Mouse (Mus musculus): Measurements from ENCODE around the gene Miga1.
"Not testable (repeated sequence)": the region's sequence is repeated elsewhere in the genome, so short reads cannot be mapped to it uniquely, and the experiment has no call there.

The Miga1 gene

DNA sequence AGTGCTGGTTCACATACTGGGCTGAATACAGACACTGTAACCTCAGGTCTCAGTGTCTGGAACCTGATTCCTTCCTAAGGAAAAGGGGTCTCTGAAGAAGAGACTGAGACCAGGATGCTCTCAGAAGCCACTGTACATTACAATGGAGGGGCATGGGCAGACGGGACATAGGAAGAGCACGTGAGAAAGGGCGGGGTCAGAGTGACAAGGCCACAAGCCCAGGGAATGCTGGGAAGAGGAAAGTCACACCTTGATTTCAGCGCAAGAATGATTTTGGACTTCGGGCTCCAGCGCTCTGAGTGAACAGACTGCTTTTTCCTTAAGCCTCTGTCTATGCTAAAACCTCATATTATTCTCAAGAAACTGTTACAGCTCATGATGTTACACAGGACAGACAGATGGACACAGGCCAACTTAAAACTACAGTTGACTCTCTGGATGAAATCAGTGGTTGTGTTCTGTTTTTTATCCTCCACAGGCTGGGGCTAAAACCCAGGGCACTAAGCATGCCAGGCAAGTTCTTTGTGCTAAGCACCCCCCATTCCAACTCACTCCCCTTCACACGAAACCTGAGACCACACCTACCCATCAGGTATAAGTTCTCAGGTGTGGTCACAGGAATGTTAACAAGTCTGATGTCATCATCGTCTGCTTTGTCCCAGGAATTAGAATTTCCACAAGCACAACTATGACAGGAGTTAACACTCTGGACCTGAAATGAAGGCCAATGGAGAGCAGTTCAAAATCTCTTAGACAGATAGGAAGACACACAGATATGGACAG lies 18.3 kb downstream of the Miga1 start:
- no peak for DNase-seq (ENCODE audit: low spot score)

DNA sequence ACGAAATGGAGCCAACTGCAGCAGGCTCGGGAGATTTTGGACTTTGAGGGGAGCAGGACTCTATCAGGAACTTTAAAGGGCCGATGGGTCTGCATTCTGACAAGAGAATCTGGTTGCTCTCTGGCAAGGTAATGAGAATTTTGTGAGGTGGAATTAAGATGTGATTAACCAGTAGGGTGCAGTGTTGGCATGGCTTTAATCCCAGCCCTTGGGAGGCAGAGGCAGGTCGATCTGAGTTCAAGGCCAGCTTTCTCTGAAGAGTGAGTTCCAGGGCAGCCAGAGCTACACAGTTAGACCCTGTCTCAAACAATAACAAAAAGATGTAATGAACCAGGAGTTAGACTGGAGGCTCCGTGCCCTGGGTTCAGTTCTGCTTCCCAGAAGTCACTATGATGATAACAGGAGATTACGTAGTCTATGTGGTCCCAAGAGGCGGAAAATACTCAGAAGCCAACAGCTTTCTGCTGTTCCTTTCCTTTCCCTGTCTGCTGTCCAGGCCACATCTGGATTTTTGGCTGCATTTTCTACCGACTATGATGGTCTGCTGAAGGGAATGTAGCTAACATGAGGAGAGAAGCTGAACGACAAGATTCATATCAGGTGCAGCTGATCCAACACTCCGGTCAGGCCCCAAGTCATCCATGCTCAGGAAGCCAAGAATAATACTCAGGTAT lies 19.1 kb downstream of the Miga1 start:
- DNase-seq (ENCODE audit: low spot score), result no peak

DNA sequence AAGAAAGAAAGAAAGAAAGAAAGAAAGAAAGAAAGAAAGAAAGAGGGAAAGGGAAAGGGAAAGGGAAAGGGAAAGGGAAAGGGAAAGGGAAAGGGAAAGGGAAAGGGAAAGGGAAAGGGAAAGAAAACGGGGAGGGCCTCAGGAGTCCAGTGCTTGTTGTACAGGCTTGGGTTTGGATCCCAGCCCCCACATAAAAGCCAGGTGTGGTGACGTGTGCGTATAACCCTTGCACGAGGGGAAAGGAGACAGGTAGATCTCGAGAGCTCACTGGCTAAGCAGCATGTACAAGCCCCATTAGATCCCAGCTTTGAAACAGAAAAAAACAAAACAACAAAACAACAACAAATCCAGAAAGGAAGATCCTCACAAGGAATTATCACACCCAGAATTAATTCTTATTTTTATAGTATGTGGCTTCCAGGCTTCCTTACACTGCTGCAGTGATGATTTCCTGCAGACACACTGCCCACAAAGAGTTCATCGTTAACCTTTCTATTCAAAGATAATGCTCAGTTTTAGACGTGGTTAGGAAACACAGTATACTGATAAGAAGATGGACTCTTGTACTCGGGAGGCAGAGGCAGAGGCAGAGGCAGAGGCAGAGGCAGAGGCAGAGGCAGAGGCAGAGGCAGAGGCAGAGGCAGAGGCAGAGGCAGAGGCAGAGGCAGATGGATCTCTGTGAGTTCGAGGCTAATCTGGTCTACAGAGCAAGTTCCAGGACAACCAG lies 23.6 kb downstream of the Miga1 start:
- not testable (repeated sequence) for DNase-seq (ENCODE audit: low spot score)

DNA sequence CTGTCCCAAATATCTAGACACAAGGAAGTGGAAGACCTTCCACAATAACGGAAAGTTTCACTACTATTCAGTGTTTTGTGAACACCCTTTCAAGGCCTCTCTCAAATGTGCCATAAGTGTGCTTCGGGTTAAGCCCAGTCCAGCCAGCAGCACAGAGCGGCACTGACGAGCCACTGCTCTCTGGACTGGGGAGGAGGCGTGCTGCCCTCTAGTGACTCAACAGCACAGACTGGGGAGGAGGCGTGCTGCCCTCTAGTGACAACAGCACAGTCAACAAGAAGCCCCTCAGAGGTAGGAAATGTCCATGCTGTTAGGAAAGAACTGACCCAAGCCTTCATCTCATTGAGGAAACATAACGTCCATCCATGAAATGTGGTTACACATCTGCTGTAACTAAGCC lies 24.6 kb downstream of the Miga1 start:
- DNase-seq (ENCODE audit: low spot score), result peak; percentile 38

DNA sequence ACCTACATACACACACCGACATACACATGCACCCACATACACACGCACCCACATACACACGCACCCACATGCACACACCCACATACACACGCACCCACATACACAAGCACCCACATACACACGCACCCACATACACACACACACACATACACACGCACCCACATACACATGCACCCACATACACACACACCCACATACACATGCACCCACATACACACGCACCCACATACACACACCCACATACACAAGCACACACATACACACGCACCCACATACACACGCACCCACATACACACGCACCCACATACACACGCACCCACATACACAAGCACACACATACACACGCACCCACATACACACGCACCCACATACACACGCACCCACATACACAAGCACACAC lies 25.5 kb downstream of the Miga1 start:
- not testable (repeated sequence) for DNase-seq (ENCODE audit: low spot score)

DNA sequence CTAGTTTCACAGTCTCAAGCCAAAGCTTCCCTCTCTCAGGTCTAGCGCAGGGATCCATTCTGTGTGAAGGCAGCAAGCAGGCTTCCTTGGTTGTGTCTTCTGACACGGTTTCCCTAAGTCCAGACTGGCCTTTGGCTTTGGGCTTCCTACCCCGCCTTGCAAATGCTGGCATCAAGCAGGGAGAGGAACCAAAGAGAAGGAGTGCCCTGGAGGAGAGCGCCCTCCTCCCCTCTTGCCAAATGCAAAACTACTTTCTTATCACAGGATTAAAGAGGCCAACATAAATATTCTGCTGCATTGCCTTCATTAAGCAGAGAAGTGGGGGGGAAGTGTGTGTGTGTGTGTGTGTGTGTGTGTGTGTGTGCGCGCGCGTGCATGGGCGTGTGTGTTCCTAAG lies 31.0 kb downstream of the Miga1 start:
- DNase-seq (ENCODE audit: low spot score), result no peak

DNA sequence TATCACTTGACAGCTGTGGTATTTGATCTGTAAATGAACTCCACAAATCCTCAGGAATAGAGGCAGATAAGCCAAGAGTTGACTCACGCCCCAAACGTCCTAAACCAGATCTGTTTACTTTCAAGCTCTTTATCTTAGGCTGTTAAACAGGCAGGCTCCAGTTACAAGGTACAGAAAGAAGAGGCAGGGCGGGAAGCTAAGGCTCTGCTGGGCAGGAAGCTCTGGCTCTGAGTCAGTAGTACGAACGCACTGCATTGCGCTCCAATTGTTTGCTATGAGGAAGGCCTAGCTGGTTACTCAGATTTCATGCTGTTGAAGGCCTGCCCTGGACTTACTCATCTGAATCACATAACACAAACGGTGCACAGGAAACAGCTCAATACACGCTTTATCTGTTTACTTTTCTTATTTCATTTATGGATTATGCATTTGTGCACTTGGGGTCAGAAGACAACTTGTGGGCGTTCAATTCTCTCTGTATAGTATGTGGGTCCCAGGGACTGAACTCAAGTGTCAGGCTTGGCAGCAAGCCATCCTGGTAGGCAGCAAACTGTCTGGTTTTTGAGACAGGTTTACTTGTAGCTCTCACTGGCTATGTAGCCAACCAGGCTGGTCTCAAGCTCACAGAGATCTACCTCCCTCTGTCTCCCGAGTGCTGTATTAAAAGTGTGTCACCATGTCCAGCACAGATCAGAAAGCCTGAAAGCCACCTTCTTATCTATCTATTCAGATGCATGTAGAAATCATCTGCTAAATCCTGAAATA lies 31.5 kb downstream of the Miga1 start:
- no peak for DNase-seq (ENCODE audit: low spot score)

DNA sequence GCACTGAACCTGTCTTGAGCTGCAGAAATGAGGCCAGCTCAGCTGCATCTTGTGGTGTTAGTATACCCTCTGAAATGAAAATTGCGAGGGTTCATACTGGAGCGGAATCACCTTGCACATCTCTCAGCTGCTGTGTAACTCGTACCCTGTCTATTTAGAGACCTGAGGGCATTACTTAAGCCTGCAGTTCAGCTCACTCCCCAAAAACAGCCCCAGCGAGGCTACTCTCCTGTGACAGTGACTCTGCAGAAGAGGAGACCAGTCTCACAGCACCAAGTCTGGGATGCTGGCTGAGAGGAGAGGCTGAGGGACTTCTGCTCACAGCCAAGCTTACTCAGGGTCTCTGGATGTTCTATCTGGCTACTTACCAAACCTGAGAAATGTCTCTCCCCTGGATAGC lies 34.2 kb downstream of the Miga1 start:
- no peak for DNase-seq (ENCODE audit: low spot score)

DNA sequence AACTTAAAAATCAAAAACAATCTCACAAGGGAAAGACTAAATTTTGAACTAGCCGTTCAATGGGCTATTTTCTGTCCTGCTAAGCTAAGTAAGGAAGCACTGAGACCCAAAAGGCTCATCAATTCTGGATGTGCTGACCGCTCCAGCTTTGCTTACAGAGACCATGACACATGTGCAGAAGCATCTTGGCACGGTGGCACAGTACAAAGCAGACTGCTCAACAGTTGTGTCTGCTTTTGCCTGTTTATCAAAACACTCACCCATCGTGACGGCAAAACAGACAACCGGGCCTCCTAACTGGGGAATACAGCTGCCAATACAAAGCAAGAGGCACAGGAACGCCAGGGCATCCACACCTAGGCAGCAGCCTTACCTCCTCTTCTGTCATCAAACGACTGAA lies 35.1 kb downstream of the Miga1 start:
- no peak for DNase-seq (ENCODE audit: low spot score)

DNA sequence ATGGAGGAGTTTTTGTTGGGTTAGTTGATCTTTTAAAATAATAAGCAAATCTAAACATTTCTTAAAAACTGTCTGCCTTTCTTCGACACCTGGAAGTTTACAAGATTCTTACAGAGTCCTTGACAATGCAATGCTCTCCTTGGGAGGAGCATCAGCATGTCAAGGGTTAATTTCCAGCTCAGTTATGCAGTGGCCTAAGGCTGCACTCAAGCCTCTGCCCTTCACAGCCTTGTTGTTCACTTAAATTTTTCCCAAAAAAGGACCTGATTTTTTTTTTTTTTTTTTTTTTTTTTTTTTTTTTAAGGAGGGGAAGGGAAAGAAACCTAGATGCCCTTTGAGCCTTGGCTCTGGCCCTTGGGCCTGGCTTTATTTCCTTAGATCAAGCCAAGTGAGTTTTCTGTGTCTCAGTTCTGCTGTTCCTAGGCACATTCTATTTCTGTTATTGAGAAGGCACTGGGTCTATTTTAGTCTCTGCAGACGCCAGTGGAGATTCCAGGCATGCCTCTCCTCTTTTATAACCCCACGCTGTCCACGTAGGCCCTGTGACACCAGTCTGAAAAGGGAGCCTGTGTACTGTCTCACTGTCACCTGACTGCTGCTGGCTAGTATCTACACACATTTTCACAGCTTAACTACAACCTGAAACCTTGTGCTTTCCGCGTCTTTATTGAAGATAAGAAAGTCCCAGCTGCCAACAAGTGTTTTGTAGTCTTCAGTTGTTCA lies 36.0 kb downstream of the Miga1 start:
- DNase-seq (ENCODE audit: low spot score), result no peak

DNA sequence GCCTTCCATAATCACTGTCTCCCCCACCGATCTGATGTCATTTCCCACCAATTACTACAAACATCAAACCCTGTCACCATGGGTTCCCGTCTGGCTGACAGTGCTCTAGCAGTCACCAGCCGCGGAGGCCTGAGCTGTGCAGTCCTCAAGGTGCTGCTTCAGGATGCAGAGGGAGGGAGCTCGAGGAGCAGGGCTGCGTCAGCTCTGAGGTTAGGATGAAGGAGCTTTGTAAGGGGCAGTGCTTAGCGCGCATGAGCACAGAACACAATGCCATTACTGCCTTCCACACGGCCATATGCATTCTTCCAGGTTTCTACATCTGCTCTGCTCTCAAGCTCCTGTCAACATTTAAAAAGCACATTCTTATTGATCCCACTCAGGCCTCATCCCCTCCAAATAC lies 37.2 kb downstream of the Miga1 start:
- no peak for DNase-seq (ENCODE audit: low spot score)

DNA sequence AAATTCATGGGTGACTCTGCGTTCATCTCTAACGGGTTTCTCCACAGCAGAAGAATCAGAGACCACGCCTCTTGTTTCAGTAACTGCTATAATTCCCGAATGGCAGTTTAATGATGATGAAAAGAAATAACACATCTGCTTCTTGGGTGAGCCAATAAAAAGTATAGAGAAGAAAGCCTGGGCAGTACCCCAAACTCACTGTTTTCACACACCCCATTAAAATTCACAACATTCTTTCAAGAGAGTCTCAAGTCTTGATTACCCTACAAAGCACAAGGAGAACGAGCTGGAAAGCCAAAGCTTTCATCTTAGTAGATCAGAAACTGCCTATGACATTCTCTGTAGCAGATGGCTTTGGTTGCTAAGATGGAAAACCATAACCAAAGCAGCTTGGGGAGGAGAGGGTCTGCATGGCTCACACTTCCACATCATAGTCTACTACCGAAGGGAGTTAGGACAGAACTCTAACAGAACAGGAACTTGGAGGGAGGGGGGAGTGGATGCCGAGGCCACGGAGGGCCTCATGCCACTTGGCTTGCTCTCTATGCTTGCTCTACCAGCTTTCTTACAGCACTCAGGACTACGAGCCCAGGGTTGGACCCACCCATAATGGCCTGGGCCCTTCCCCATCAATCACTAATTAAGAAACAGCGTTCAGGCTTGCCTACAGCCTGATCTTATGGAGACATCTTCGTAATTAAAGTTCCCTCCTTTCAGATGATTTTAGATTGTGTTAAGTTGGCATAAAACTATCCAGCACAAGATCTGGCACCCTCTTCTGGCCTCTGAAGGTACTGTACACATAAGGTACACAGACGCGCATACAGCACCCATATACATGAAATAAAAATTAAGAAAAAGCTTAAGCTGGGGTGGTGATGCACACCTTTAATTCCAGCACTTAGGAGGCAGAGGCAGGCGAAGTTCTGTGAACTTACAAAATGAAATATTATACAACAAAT lies 39.5 kb downstream of the Miga1 start:
- DNase-seq (ENCODE audit: low spot score), result no peak

DNA sequence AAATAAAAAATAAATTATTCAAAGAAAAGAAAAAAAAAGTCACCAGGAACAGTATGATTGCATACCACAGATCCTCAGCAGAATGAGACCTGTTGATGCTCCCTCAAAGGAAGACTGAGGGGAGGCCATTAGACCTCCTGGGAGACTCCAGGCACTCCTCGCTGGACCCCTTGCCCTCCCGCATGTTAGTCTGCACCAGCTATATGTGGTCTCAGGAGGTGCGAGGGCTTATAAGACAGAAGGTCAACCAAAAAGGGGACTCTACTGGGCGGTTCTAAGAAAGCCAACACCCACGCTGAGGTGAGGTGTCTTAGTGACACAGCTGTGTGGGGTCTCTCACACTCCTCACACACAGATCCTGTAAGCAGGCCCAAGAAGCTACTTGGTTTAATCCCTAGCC lies 44.3 kb downstream of the Miga1 start:
- no peak for DNase-seq (ENCODE audit: low spot score)

DNA sequence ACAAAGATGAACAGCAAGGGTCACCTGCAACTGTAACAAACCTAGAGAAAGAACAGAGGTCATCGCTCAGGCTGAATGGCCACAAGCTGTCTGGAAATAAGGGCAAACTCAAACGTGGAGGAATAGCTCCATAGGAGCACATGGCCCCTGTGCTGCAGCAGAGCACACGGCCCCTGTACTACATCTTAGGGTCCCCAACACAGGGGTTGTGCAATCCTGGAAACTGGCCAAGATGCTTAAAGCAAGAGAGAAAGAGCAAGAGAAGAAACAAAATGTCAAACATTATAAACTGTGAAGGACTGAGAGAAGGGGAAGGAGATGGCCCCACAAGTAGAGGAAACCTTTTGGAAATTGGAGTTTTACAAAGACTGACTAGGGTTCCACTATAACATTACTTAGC lies 45.8 kb downstream of the Miga1 start:
- DNase-seq (ENCODE audit: low spot score), result no peak

DNA sequence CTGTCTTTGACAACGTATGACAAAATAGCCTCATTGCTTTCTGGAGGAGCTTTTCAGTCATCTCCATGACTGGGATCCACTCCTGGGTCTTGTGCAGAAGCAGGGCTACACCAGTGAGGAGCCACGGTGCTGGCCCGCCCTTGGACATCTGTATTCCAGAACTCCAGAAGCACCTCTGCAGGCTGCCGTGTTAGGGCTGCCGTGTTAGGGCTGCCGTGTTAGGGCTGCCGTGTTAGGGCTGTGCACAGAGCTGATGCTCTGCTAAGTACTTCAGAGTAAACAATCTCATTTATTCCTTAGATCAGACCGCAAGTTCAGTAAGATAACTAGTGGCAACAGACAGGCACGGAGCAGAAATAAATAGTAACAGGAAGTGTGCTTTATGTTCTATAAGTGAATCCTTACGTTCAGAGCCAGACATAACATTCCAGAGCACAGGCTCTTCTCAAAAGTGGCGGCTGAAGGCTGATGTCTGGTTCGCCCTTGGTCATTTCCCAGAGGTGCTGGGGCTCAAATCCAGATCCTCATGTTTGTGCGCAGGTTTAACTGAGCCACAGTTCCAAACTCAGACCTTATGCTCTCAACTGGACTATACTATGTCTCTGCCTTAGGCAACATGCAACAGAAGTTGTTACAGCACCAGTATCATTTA lies 46.6 kb downstream of the Miga1 start:
- DNase-seq (ENCODE audit: low spot score), result no peak

DNA sequence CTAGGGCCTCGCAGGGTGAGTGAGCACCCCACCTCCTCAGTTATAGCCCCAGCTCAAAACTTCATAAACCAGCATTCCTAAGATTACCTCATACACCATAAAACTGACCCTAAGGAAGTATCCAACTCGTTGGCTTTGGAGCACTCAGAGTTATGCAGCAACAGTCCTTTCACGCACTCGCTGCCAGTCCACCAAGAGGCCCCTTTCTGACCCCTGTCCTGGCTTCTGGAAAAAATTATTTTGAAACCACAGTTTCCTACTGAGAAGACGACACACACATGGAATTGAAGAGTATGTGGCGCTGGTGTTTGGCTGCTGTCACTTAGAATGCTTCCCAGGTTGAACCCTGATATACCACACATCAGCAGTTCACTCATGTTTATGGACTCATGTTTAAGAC lies 48.3 kb downstream of the Miga1 start:
- DNase-seq (ENCODE audit: low spot score), result no peak

DNA sequence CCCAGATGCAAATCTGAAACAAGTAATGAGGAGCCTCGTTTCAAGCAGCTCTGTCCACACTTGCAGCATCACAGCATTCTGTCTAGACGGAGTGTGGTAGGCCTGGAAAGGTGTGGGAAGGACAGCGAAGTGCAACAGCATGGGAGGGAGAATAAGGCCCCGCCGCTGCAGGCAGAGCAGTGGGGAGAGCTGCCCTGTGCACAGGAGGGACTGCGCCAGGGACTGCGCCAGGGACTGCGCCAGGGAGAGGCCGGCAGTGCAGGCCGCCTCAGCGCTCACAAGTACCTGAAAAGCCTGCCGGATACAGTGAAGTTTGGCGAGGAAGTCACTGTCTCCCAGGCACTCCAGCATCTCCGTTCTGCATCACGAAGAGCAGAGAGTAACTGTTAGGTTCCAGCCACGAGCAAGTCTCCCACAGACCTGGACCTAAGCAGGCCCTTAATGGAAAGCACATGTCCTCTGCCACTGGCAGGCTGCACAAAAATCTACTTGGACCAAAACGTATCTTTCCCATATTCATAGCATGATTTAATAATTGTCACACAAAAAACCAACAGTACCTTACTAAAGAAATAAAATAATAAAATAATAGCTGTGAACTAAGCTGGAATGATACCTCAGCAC lies 49.9 kb downstream of the Miga1 start:
- DNase-seq (ENCODE audit: low spot score), result no peak

DNA sequence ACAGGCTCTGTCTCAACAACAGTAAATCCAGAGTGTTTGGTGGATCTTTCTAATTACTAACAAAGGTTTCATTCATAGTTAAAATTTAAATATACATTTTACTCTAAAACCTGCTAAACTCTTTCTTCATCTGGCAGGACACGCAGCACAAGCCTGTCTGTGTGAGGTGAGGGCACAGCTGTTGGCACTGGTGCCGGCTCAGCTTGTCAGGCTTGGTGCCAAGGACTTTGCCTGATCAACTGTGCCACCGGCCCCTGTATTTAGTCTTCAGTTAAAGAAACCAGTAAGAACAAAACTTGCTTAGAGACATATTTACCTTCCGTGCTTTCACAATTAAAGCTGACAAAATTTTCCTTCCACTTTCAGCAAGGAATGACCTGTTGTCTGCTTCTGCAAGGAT lies 51.5 kb downstream of the Miga1 start:
- DNase-seq (ENCODE audit: low spot score), result no peak

DNA sequence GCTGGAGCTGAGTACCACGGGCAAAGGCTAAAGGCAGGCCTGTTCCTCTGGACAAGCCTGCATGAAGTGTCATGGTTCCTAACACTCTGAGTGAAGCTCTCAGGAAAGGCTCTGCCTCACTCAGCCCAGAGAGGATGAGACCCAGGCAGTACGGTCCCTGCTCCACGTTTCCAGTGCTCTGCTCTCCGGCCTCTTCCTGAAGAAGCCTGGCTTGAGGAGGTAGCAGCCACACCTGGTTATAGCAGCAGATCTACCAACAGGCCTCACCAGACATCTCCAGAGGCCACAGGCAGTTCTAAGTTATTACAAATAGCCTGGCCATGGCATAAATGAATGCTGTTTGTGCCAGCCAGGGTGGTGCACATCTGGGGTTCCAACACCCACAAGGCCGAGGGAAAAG lies 51.9 kb downstream of the Miga1 start:
- no peak for DNase-seq (ENCODE audit: low spot score)

DNA sequence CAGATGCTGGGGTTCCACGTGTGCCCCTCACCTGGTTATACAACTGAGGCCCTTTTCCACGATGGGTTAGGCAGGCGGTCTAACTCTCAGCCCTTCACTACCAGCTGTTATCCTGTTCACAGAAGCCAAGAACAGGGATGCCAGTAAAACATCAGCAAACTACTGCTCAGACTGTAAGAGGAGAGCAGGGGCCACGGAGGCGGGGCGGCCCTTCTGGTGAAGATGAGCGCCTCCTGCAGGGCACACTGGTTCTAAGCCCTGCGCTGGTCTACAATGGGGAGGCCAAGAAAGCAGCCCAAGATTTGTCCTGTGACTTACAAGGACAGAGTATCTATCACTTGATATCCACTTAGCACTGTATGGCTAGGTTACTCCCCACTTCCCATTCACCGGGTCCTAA lies 52.4 kb downstream of the Miga1 start:
- DNase-seq (ENCODE audit: low spot score), result no peak

Data from ovary, postnatal 10 days (tissue).